Mouse (Mus musculus): ENCODE data around the gene Olfr1380. TPM values are rescaled to one million over a fixed set of nuclear protein-coding genes. Genes with fewer than 3 reads are reported as not detected.
"Not testable (repeated sequence)": the region's sequence is repeated elsewhere in the genome, so short reads cannot be mapped to it uniquely, and the experiment has no call there.

Gene Olfr1380
- not detected for polyA plus RNA-seq (2017; shearing (Covaris generic))

GRCm38 (mm10) chr11:49556578-49556977, at the start of gene Olfr1380:
Gene Olfr1380 (plus strand): TSS chr11:49556878.
- ATAC-seq: not testable (repeated sequence)

GRCm38 (mm10) chr11:49518086-49518485, 38.6 kb upstream of the Olfr1380 start:
- ATAC-seq: no peak

- ATAC-seq: no peak
These were observed 37.3 kb upstream of the Olfr1380 start, which contains the start of gene Olfr1383 for GRCm38 (mm10) chr11:49519348-49519747. Gene Olfr1383 (plus strand): TSS chr11:49519648.

- ATAC-seq: no peak
These were observed 28.7 kb upstream of the Olfr1380 start, which contains the start of gene Olfr1382 for GRCm38 (mm10) chr11:49527947-49528346. Gene Olfr1382 (plus strand): TSS chr11:49528247.

- ATAC-seq: no peak
These were observed 23.9 kb upstream of the Olfr1380 start for GRCm38 (mm10) chr11:49532761-49533160.

GRCm38 (mm10) chr11:49536631-49537030, 20.0 kb upstream of the Olfr1380 start:
- ATAC-seq: not testable (repeated sequence)

- ATAC-seq: not testable (repeated sequence)
These were observed 13.5 kb upstream of the Olfr1380 start, which contains the start of gene Olfr1381 for GRCm38 (mm10) chr11:49543149-49543548. Gene Olfr1381 (plus strand): TSS chr11:49543449.

- ATAC-seq: not testable (repeated sequence)
These were observed 2.6 kb upstream of the Olfr1380 start for GRCm38 (mm10) chr11:49554033-49554432.

GRCm38 (mm10) chr11:49575054-49575453, 18.4 kb downstream of the Olfr1380 start:
- not testable (repeated sequence) for ATAC-seq

GRCm38 (mm10) chr11:49580452-49580851, 23.8 kb downstream of the Olfr1380 start:
- ATAC-seq: not testable (repeated sequence)

- ATAC-seq: no peak
These were observed 33.5 kb downstream of the Olfr1380 start for GRCm38 (mm10) chr11:49590213-49590612.

GRCm38 (mm10) chr11:49597149-49597548, 40.5 kb downstream of the Olfr1380 start:
- not testable (repeated sequence) for ATAC-seq

- ATAC-seq: not testable (repeated sequence)
These were observed 51.6 kb downstream of the Olfr1380 start for GRCm38 (mm10) chr11:49608306-49608705.

GRCm38 (mm10) chr11:49608938-49609867, 52.5 kb downstream of the Olfr1380 start, which contains the start of gene Flt4:
Gene Flt4 (plus strand): TSS chr11:49609263.
- not testable (repeated sequence) for ATAC-seq

- ATAC-seq: not testable (repeated sequence)
These were observed 53.5 kb downstream of the Olfr1380 start for GRCm38 (mm10) chr11:49609868-49610824.

GRCm38 (mm10) chr11:49611349-49611748, 54.7 kb downstream of the Olfr1380 start:
- not testable (repeated sequence) for ATAC-seq

- no peak for ATAC-seq
These were observed 55.5 kb downstream of the Olfr1380 start for GRCm38 (mm10) chr11:49612154-49612553.

- no peak for ATAC-seq
These were observed 56.7 kb downstream of the Olfr1380 start for GRCm38 (mm10) chr11:49613349-49613748.
